Mouse (Mus musculus): ENCODE results near the gene Cux2. TPM values are rescaled to one million over a fixed set of nuclear protein-coding genes. Genes with fewer than 3 reads are reported as not detected.

Cux2 gene
- polyA plus RNA-seq, 1 experiment from 2014 or later: 7.1 TPM

DNA sequence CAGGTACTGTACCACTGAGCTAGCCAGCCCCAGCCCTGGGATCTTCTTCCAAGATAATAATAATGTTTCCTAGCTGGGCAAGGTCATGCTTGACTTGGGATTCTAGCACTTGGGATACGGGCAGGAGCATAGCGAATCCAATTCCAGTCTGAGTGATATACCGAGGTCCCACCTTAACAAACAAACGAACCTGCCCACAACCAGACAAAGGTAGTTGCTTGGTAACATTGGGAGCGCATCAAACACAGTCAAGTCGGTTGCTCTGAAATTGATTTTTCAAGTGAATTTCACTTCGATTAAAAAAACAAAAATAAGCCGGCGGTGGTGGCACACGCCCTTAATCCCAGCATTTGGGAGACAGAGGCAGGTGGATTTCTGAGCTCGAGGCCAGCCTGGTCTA, 203.6 kb downstream of the Cux2 start:
- peaks cover 3% of the 10 kb centered on the region; the same call in 1 of the 2 replicates for H3K36me3 ChIP-seq
- no peak overlapping the region for H3K27ac ChIP-seq
- H3K27me3 ChIP-seq (replicated peaks): peaks cover 10% of the 10 kb centered on the region; the same call in 1 of the 2 replicates
- no peak overlapping the region for H3K9ac ChIP-seq
- H3K9me3 ChIP-seq: no peaks in the 10 kb centered on the region
- ATAC-seq: no peak
- H3K4me1 ChIP-seq (replicated peaks): peaks cover 27% of the 10 kb centered on the region
- WGBS: 70% methylated on average over 11 of the region's 11 CpGs
- no peak overlapping the region for H3K4me3 ChIP-seq (replicated peaks)
- no peak overlapping the region for H3K4me2 ChIP-seq (replicated peaks)

- Histone ChIP-seq H3K27ac (no peak overlapping the region), H3K4me1 (replicated peaks) (peaks cover 17% of the 10 kb centered on the region), H3K4me2 (replicated peaks) (no peak overlapping the region), H3K36me3 (no peaks in the 10 kb centered on the region), H3K27me3 (replicated peaks) (peaks cover 10% of the 10 kb centered on the region; the same call in 1 of the 2 replicates), H3K9ac (no peak overlapping the region), H3K4me3 (replicated peaks) (no peak overlapping the region), H3K9me3 (no peaks in the 10 kb centered on the region)
- ATAC-seq: no peak
- 33% methylated on average over 4 of the region's 4 CpGs for WGBS
Observed at GRCm38 (mm10) chr5:121845361-121845760, 204.5 kb downstream of the Cux2 start.

- ATAC-seq: peak; percentile 43
Observed at GRCm38 (mm10) chr5:121843138-121843905, 206.6 kb downstream of the Cux2 start.

DNA sequence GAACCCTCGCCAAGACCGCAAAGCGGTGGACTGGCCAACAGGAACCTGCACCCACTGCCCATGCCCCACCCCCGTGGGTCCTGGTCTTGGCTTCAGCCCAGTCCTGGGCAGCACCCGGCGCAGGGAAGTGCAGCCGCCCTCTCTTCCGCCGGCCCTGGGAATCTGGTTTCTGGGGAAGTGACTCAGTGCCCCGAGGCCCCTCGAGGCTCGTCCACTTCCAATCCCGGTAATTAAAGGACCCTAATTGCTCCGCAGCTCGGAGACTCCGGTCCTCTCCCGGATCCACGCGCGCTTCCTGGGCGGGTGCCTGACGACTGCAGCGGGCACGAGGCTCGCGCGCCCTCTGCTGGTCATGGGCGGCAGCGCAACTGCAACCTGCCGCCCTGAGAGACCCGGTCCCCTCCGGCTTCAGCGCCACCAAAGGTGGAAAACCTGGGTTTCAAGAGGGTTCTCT, 207.2 kb downstream of the Cux2 start:
- peak overlapping the region; percentile 62 for H3K9ac ChIP-seq
- no peaks in the 10 kb centered on the region for H3K9me3 ChIP-seq
- ATAC-seq: peak; percentile 76
- peaks cover 10% of the 10 kb centered on the region; the same call in 1 of the 2 replicates for H3K27me3 ChIP-seq (replicated peaks)
- peaks cover 22% of the 10 kb centered on the region for H3K4me1 ChIP-seq (replicated peaks)
- H3K4me3 ChIP-seq (replicated peaks): peak overlapping the region; percentile 54
- H3K4me2 ChIP-seq (replicated peaks): peak overlapping the region; percentile 87
- H3K27ac ChIP-seq: 0 out of 2 replicates have a peak overlapping the region, but pooled peaks have one; percentile 33
- H3K36me3 ChIP-seq: no peaks in the 10 kb centered on the region
- under 1% methylated on average over 33 of the region's 33 CpGs for WGBS

More at GRCm38 (mm10) chr5:121843138-121843905, 206.6 kb downstream of the Cux2 start:
- Histone ChIP-seq H3K4me2 (replicated peaks) (peak overlapping the region; percentile 87), H3K9me3 (no peaks in the 10 kb centered on the region), H3K4me3 (replicated peaks) (peak overlapping the region; percentile 54), H3K27me3 (replicated peaks) (peaks cover 10% of the 10 kb centered on the region; the same call in 1 of the 2 replicates), H3K9ac (no peak overlapping the region), H3K36me3 (no peaks in the 10 kb centered on the region), H3K27ac (no peak overlapping the region), H3K4me1 (replicated peaks) (peaks cover 16% of the 10 kb centered on the region)
- 16% methylated on average over 17 of the region's 17 CpGs for WGBS

- Histone ChIP-seq H3K4me1 (replicated peaks) (peaks cover 27% of the 10 kb centered on the region), H3K36me3 (no peaks in the 10 kb centered on the region), H3K27ac (peak overlapping the region; percentile 33; the same call in 1 of the 2 replicates), H3K9ac (no peak overlapping the region), H3K9me3 (no peaks in the 10 kb centered on the region), H3K27me3 (replicated peaks) (peaks cover 10% of the 10 kb centered on the region; the same call in 1 of the 2 replicates), H3K4me2 (replicated peaks) (peak overlapping the region; percentile 87), H3K4me3 (replicated peaks) (no peak overlapping the region)
- 51% methylated on average over 10 of the region's 10 CpGs for WGBS
- ATAC-seq: no peak
Observed at GRCm38 (mm10) chr5:121841973-121842372, 207.9 kb downstream of the Cux2 start.

GRCm38 (mm10) chr5:121841516-121841915, 208.4 kb downstream of the Cux2 start:
- no peak for ATAC-seq
- H3K27ac ChIP-seq: peak overlapping the region; percentile 33; the same call in 1 of the 2 replicates
- no peak overlapping the region for H3K9ac ChIP-seq
- peaks cover 27% of the 10 kb centered on the region for H3K4me1 ChIP-seq (replicated peaks)
- no peak overlapping the region for H3K4me2 ChIP-seq (replicated peaks)
- H3K9me3 ChIP-seq: no peaks in the 10 kb centered on the region
- 86% methylated on average over 9 of the region's 9 CpGs for WGBS
- H3K27me3 ChIP-seq (replicated peaks): peaks cover 10% of the 10 kb centered on the region; the same call in 1 of the 2 replicates
- H3K4me3 ChIP-seq (replicated peaks): no peak overlapping the region
- no peaks in the 10 kb centered on the region for H3K36me3 ChIP-seq

DNA sequence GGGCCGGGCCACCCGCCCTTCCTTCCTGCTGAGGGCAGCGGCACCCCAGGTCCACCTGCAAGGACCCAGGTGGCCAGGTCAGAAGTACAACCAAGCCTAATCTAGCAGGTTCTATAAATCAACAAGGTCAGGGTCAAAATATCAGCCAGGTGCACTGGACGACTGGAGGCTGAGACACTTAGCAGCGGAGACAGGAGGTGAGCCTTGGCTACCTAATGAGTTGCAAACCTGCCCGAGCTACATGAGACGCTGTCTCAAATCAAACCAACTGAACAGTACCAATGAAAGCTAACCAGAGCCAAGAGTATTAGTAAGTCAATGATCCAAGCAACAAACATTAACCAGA, 210.8 kb downstream of the Cux2 start:
- H3K27me3 ChIP-seq (replicated peaks): peaks cover 3% of the 10 kb centered on the region; the same call in 1 of the 2 replicates
- H3K4me1 ChIP-seq (replicated peaks): peaks cover 46% of the 10 kb centered on the region
- peak overlapping the region; percentile 79 for H3K4me3 ChIP-seq (replicated peaks)
- peak overlapping the region; percentile 90 for H3K4me2 ChIP-seq (replicated peaks)
- peak overlapping the region; percentile 85 for H3K27ac ChIP-seq
- no peaks in the 10 kb centered on the region for H3K9me3 ChIP-seq
- 27% methylated on average over 7 of the region's 7 CpGs for WGBS
- peak overlapping the region; percentile 57 for H3K9ac ChIP-seq
- no peaks in the 10 kb centered on the region for H3K36me3 ChIP-seq
- no peak for ATAC-seq

- Histone ChIP-seq H3K4me2 (replicated peaks) (peak overlapping the region; percentile 90), H3K27ac (peak overlapping the region; percentile 85), H3K9ac (peak overlapping the region; percentile 57), H3K36me3 (no peaks in the 10 kb centered on the region), H3K9me3 (no peaks in the 10 kb centered on the region), H3K4me1 (replicated peaks) (peaks cover 52% of the 10 kb centered on the region), H3K27me3 (replicated peaks) (no peaks in the 10 kb centered on the region), H3K4me3 (replicated peaks) (peak overlapping the region; percentile 79)
- WGBS: 4% methylated on average over 46 of the region's 46 CpGs
- ATAC-seq: no peak
Observed at GRCm38 (mm10) chr5:121838341-121839127, 211.4 kb downstream of the Cux2 start.

DNA sequence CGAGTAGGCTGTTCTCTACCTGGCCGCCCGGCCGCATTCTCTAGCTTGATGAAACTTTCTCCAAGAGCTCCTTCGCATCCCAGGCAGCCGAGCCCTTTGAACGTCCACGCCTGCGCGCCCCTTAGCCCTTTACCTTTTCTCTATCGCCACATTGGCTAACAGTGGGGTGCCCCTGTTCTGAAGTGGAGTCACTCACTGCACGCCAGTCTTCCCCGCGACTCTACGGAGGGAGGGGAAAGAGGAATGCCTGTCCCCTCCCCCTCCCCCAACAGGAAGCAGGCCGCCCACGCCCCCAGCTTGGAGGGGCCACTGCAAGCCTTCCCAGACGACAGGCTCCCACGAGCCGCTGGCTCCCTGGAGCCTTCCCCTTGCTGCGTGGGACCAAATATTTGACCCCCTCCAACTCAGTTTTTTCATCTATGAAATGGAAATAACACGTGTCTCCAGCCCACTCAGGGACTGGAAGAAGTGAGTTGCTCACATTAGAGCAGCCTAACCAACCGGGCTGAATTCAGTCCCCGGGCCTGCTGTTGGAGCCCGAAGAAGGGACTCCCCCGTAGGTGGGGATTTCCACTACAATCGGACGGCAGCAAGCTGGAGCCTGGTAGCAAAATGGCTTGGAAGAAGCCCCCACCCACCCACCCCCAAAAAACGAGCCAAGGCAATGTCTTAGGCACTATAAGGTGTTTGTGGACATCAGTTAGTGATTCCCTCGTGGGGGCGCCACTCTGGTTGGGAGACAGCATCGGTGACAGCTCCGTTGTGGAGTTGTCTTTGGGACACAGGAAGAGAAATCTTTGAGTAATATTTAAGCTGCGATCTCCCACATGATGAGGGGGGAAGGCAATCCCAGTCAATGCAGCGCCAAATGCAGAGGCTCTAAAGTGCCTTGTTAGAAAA, 212.2 kb downstream of the Cux2 start, which contains the start of gene Sh2b3:
Gene Sh2b3 (minus strand): TSS at position 206 of the 900 bp plus-strand sequence.
- peak within 1 kb of the TSS; percentile 86 for H3K27ac ChIP-seq
- WGBS: 1% methylated on average over 35 of the region's 35 CpGs
- no peaks in the 10 kb centered on the region for H3K27me3 ChIP-seq (replicated peaks)
- peak; percentile 34 for ATAC-seq
- peak within 1 kb of the TSS; percentile 77 for H3K9ac ChIP-seq
- no peaks in the 10 kb centered on the region for H3K36me3 ChIP-seq
- H3K4me3 ChIP-seq (replicated peaks): peak within 1 kb of the TSS; percentile 79
- H3K4me2 ChIP-seq (replicated peaks): peak within 1 kb of the TSS; percentile 90
- H3K4me1 ChIP-seq (replicated peaks): peaks cover 53% of the 10 kb centered on the region
- no peaks in the 10 kb centered on the region for H3K9me3 ChIP-seq

- H3K36me3 ChIP-seq: no peaks in the 10 kb centered on the region
- H3K4me3 ChIP-seq (replicated peaks): peak overlapping the region; percentile 79
- H3K27me3 ChIP-seq (replicated peaks): no peaks in the 10 kb centered on the region
- under 1% methylated on average over 77 of the region's 77 CpGs for WGBS
- peak overlapping the region; percentile 90 for H3K4me2 ChIP-seq (replicated peaks)
- peak overlapping the region; percentile 86 for H3K27ac ChIP-seq
- H3K9ac ChIP-seq: peak overlapping the region; percentile 77
- peak; percentile 89 for ATAC-seq
- H3K4me1 ChIP-seq (replicated peaks): peaks cover 56% of the 10 kb centered on the region
- H3K9me3 ChIP-seq: no peaks in the 10 kb centered on the region
Observed at GRCm38 (mm10) chr5:121836692-121837415, 213.0 kb downstream of the Cux2 start.
